ENCODE assay signal across 18 mouse cellular contexts in the genomic region with DNA sequence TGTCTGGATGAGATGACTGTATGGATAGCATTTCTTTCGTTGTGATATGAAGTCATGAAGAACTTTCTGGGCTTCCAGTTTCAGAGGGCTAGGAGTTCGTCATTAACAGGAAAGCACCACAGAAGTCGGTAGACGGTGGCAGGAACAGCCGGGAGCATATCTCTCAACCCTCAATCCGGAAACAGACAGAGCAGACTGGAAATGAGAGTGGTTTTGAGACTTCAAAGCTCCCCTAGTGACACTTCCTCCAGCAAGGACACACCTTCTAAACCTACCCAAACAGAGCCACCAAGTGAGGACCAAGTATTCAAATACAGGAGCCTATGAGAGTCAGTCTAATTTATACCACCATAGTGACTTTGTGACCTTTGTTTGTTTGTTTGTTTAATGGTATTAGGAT. TPM values are rescaled to one million over a fixed set of nuclear protein-coding genes. Genes with fewer than 3 reads are reported as not detected.
"Had no signal": no experiment of that assay in that cellular context is flagged by ENCODE, and none has a peak within 500 bp of the region (broad histone marks: within the 10 kb centered on the region; RNA-seq: fewer than 3 reads in every experiment).

No protein-coding gene starts in this region.

- H3K9me3 ChIP-seq: limb, embryonic 12.5 days; liver, embryonic 15.5 days; midbrain, embryonic 10.5 days; neural tube, embryonic 13.5 days had no signal

- H3K27me3 ChIP-seq: limb, embryonic 12.5 days; liver, embryonic 15.5 days; neural tube, embryonic 13.5 days had no signal

- H3K4me2 ChIP-seq: limb, embryonic 12.5 days; liver, embryonic 15.5 days; neural tube, embryonic 13.5 days had no signal

- ATAC-seq: intestine, postnatal 0 days; lung, postnatal 0 days had no signal

- H3K4me3 ChIP-seq: limb, embryonic 12.5 days; liver, embryonic 15.5 days; midbrain, embryonic 10.5 days; neural tube, embryonic 13.5 days had no signal

- H3K9ac ChIP-seq: limb, embryonic 12.5 days; liver, embryonic 15.5 days; neural tube, embryonic 13.5 days had no signal

- DNase-seq: kidney, adult 8-10 months; kidney, postnatal 36 days; layer of hippocampus, adult 9-11 months; lung, adult 2 months; lung, postnatal 36 days; midbrain, embryonic 14.5 days; retina, postnatal 1 day; right cerebral cortex, postnatal 14 days; thymus, postnatal 36 days had no signal

- H3K36me3 ChIP-seq: liver, embryonic 15.5 days had no signal

- H3K27ac ChIP-seq: limb, embryonic 12.5 days; liver, embryonic 15.5 days; midbrain, embryonic 10.5 days; neural tube, embryonic 13.5 days had no signal

- H3K4me1 ChIP-seq: limb, embryonic 12.5 days; liver, embryonic 15.5 days; midbrain, embryonic 10.5 days; neural tube, embryonic 13.5 days had no signal

RNA-seq across cellular contexts. Expression of gene Nap1l5, which starts 13.6 kb away (rescaled TPM):
- total RNA-seq: megakaryocyte, adult 5-6 weeks; monocyte, adult 5-6 weeks had no signal
- polyA plus RNA-seq: liver, adult 2 months had no signal
